In the genomic region with DNA sequence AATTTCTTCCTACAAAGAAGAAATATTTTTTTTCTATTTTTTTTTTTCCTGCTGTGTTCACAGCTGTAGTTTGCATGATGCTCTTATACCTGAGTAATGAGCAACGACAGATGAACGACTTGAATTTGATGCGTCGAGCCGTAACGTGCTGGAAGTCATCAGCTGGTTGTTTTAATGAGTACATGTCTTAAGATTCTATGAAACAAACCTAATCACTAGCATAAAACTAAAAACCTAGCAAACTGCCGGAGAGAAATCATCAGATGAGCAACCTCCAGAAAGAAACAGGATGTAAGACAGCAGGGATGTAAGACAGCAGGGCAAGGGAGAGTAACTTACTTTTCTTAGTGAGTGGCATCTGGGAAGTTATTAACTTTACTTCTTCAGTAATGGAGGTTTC, we compare ENCODE assay signal across 9 mouse cellular contexts. TPM values are rescaled to one million over a fixed set of nuclear protein-coding genes. Genes with fewer than 3 reads are reported as not detected.
DNase-seq lines count a peak whose midpoint lies in the region; ATAC-seq and TF ChIP-seq lines count a peak whose summit lies in the region.
"Had no signal": no experiment of that assay in that cellular context is flagged by ENCODE, and none has a peak within 500 bp of the region (broad histone marks: within the 10 kb centered on the region; RNA-seq: fewer than 3 reads in every experiment).

No protein-coding gene starts in this region.

- no peak overlapping the region for H3K4me3 ChIP-seq in heart, embryonic 14.5 days (ENCODE audit: control insufficient read depth in 1 of 2, insufficient read depth in 1 of 2, low read depth in 1 of 2, low read length in 2 of 2)
- peak overlapping the region; percentile 77 to 99 (median 99) for H3K4me3 ChIP-seq in CH12.LX (replicated peaks in 1 of 3; ENCODE audit: low read depth in 2 of 3, low read length in 2 of 3, poor library complexity in 1 of 3)
- H3K4me3 ChIP-seq in forebrain, postnatal 0 days (ENCODE audit: low read depth, low read length), result peak overlapping the region; percentile 79; the same call in 1 of the 2 replicates
- no peak overlapping the region; the same call in 1 of the 2 replicates for H3K4me3 ChIP-seq in liver, embryonic 16.5 days (ENCODE audit: low read depth, low read length)
- no peak overlapping the region for H3K4me3 ChIP-seq in cerebellum, adult 2 months (replicated peaks; ENCODE audit: insufficient read depth, low read depth, low read length)

- in situ Hi-C loops in CH12.LX (cut with MboI; ENCODE audit: low pct_ligation_motif_present, low pct_unique_long_range_greater_than_20kb, low sequenced_read_pairs), result no loop called here

- intact Hi-C loops in heart, postnatal 36 days (cut with DNase I), result no loop called here

- H3K4me1 ChIP-seq in heart, embryonic 14.5 days (ENCODE audit: control insufficient read depth in 2 of 2, insufficient read depth in 2 of 2, low read length in 2 of 2), result peaks cover 2 to 13% of the 10 kb centered on the region in 2 experiments; a peak in 2 of 4 replicates
- H3K4me1 ChIP-seq in CH12.LX (ENCODE audit: control insufficient read depth in 1 of 2, insufficient read depth in 2 of 2), result peaks cover 3 to 26% of the 10 kb centered on the region in 2 experiments
- H3K4me1 ChIP-seq in forebrain, postnatal 0 days (ENCODE audit: insufficient read depth), result no peaks in the 10 kb centered on the region; the same call in 1 of the 2 replicates
- H3K4me1 ChIP-seq in liver, embryonic 16.5 days (ENCODE audit: control insufficient read depth, low read depth, low read length), result peaks cover 26% of the 10 kb centered on the region
- H3K4me1 ChIP-seq in cerebellum, adult 2 months (ENCODE audit: control insufficient read depth, insufficient read depth, low read length), result no peaks in the 10 kb centered on the region

- no peak for ATAC-seq in heart, embryonic 14.5 days (ENCODE audit: insufficient number of reproducible peaks, insufficient read depth, low FRiP score, low read depth)
- ATAC-seq in forebrain, postnatal 0 days, result no peak
- ATAC-seq in liver, embryonic 16.5 days (ENCODE audit: low read depth), result no peak

- no peak overlapping the region for H3K27ac ChIP-seq in heart, embryonic 14.5 days (replicated peaks in 1 of 2; ENCODE audit: control insufficient read depth in 1 of 2, insufficient read depth in 1 of 2, low read depth in 2 of 2, low read length in 2 of 2)
- H3K27ac ChIP-seq in CH12.LX (ENCODE audit: insufficient read depth, low read depth), result peak overlapping the region; percentile 46; the same call in 1 of the 2 replicates
- no peak overlapping the region for H3K27ac ChIP-seq in forebrain, postnatal 0 days (ENCODE audit: low read depth, low read length)
- no peak overlapping the region for H3K27ac ChIP-seq in liver, embryonic 16.5 days (ENCODE audit: low read length)
- no peak overlapping the region for H3K27ac ChIP-seq in cerebellum, adult 2 months (ENCODE audit: insufficient read depth, low read length)

- TF ChIP-seq POLR2A in CH12.LX (IDR thresholded peaks at IDR 0.05; ENCODE audit: low read depth, low read length), result no peak; the same call in 1 of the 2 replicates
- no peak for TF ChIP-seq POLR2A in cerebellum, adult 2 months (IDR thresholded peaks at IDR 0.05; ENCODE audit: borderline replicate concordance, insufficient read depth, low read length)

- no peaks in the 10 kb centered on the region for H3K36me3 ChIP-seq in heart, embryonic 14.5 days (ENCODE audit: control insufficient read depth, insufficient read depth, low read length)
- H3K36me3 ChIP-seq in CH12.LX (replicated peaks in 1 of 2; ENCODE audit: control insufficient read depth in 1 of 2, insufficient read depth in 1 of 2, low read length in 1 of 2), result no peaks in the 10 kb centered on the region
- H3K36me3 ChIP-seq in forebrain, postnatal 0 days (ENCODE audit: insufficient read depth), result no peaks in the 10 kb centered on the region
- no peaks in the 10 kb centered on the region for H3K36me3 ChIP-seq in liver, embryonic 16.5 days (ENCODE audit: control insufficient read depth, insufficient read depth)

- H3K9me3 ChIP-seq in heart, embryonic 14.5 days (ENCODE audit: control insufficient read depth, low read length), result no peaks in the 10 kb centered on the region
- H3K9me3 ChIP-seq in CH12.LX (replicated peaks; ENCODE audit: low read length), result peaks cover 3% of the 10 kb centered on the region
- no peaks in the 10 kb centered on the region for H3K9me3 ChIP-seq in forebrain, postnatal 0 days (ENCODE audit: low read length)
- no peaks in the 10 kb centered on the region for H3K9me3 ChIP-seq in liver, embryonic 16.5 days (replicated peaks; ENCODE audit: control insufficient read depth, low read length)

- WGBS in heart, embryonic 14.5 days, result 86% methylated on average over 7 of the region's 7 CpGs
- 65% methylated on average over 7 of the region's 7 CpGs for WGBS in forebrain, postnatal 0 days
- WGBS in liver, embryonic 16.5 days (ENCODE audit: insufficient replicate concordance), result 83% methylated on average over 7 of the region's 7 CpGs
- WGBS in cerebellum, adult 2 months, result 86% methylated on average over 7 of the region's 7 CpGs

- no peak overlapping the region for H3K9ac ChIP-seq in heart, embryonic 14.5 days (ENCODE audit: low read length)
- peak overlapping the region; percentile 91 for H3K9ac ChIP-seq in CH12.LX (ENCODE audit: insufficient read depth, low read depth)
- no peak overlapping the region for H3K9ac ChIP-seq in forebrain, postnatal 0 days
- H3K9ac ChIP-seq in liver, embryonic 16.5 days (ENCODE audit: low read depth, low read length), result no peak overlapping the region

- dilution Hi-C loops in CH12.LX (cut with MboI; ENCODE audit: extremely low pct_ligation_motif_present, extremely low pct_unique_long_range_greater_than_20kb, low sequenced_read_pairs), result no loop called here

- no peak for TF ChIP-seq EP300 in CH12.LX (IDR thresholded peaks at IDR 0.05; ENCODE audit: low read length)

- peaks cover 60% of the 10 kb centered on the region for H3K79me2 ChIP-seq in CH12.LX (replicated peaks; ENCODE audit: control insufficient read depth, extremely low read depth, insufficient read depth, poor library complexity, severe bottlenecking)

- peak overlapping the region; percentile 74 for H3K4me2 ChIP-seq in heart, embryonic 14.5 days (ENCODE audit: low read length)
- H3K4me2 ChIP-seq in CH12.LX (ENCODE audit: insufficient read depth, low read depth, poor library complexity, severe bottlenecking), result peak overlapping the region; percentile 57
- peak overlapping the region; percentile 63 for H3K4me2 ChIP-seq in forebrain, postnatal 0 days (ENCODE audit: low read depth)
- H3K4me2 ChIP-seq in liver, embryonic 16.5 days (ENCODE audit: low read depth, low read length), result peak overlapping the region; percentile 76

- TF ChIP-seq CTCF in CH12.LX (conservative IDR thresholded peaks at IDR 0.05 in 1 of 2, IDR thresholded peaks at IDR 0.05 in 1 of 2; ENCODE audit: low read depth in 2 of 2, low read length in 2 of 2), result no peak
- no peak for TF ChIP-seq CTCF in forebrain, postnatal 0 days (IDR thresholded peaks at IDR 0.05; ENCODE audit: low read depth)
- TF ChIP-seq CTCF in cerebellum, adult 2 months (IDR thresholded peaks at IDR 0.05; ENCODE audit: borderline replicate concordance, insufficient read depth, low read depth, low read length), result no peak

- no peak for TF ChIP-seq RAD21 in CH12.LX (IDR thresholded peaks at IDR 0.05; ENCODE audit: low read depth, low read length)

- no peaks in the 10 kb centered on the region for H3K27me3 ChIP-seq in heart, embryonic 14.5 days (ENCODE audit: control insufficient read depth, insufficient read depth, low read length)
- no peaks in the 10 kb centered on the region for H3K27me3 ChIP-seq in CH12.LX (replicated peaks)
- no peaks in the 10 kb centered on the region for H3K27me3 ChIP-seq in forebrain, postnatal 0 days (ENCODE audit: insufficient read depth, low read length)
- no peaks in the 10 kb centered on the region for H3K27me3 ChIP-seq in liver, embryonic 16.5 days (ENCODE audit: control insufficient read depth, insufficient read depth, low read depth, low read length)
- H3K27me3 ChIP-seq in cerebellum, adult 2 months (ENCODE audit: control insufficient read depth, insufficient read depth, low read length), result no peaks in the 10 kb centered on the region

- no peak for DNase-seq in heart, postnatal 36 days
- DNase-seq in CH12.LX (ENCODE audit: extremely low read depth), result no peak
- no peak for DNase-seq in forebrain, postnatal 0 days
- no peak for DNase-seq in cerebellum, adult 2 months
- no peak for DNase-seq in embryo, embryonic 9.5 days (ENCODE audit: extremely low spot score)
- no peak for DNase-seq in urinary bladder, adult 2 months (ENCODE audit: low spot score)
- DNase-seq: layer of hippocampus, postnatal 36 days had no signal

TF ChIP-seq in CH12.LX, 34 proteins besides CTCF, POLR2A, EP300 and RAD21:
- TF ChIP-seq E2F4 (IDR thresholded peaks at IDR 0.05; ENCODE audit: insufficient replicate concordance, low read depth, low read length) (no peak), CHD1 (IDR thresholded peaks at IDR 0.05; ENCODE audit: low read depth, low read length) (0 out of 2 replicates have a peak, but pooled peaks have one; percentile 44), HCFC1 (IDR thresholded peaks at IDR 0.05; ENCODE audit: low read depth, low read length) (no peak), ZNF384 (IDR thresholded peaks at IDR 0.05; ENCODE audit: low read depth, low read length) (peak; percentile 32; the same call in 1 of the 2 replicates), SIN3A (IDR thresholded peaks at IDR 0.05; ENCODE audit: low read length) (peak; percentile 56; the same call in 1 of the 2 replicates), MXI1 (IDR thresholded peaks at IDR 0.05; ENCODE audit: low read depth, low read length) (peak; percentile 65), ZMIZ1 (IDR thresholded peaks at IDR 0.05; ENCODE audit: low read depth, low read length) (no peak; the same call in 1 of the 2 replicates)
TF ChIP-seq in CH12.LX: peak in this region for 4.

RNA-seq across cellular contexts. Expression of gene Fam3c, which starts 1.4 kb away (rescaled TPM):
- 47.5 and 49.6 TPM in 2 replicates for polyA plus RNA-seq in heart, embryonic 14.5 days (2014; fragmentation: Nextera tagmentation; extraction: Ambion mirVana)
- 10 to 100 TPM; 25.5 to 25.6 TPM for total RNA-seq in heart, postnatal 36 days (2021)
- 95.9 and 121 TPM in 2 replicates for total RNA-seq in CH12.LX (2012; rRNA removed)
- 61.9 and 68.4 TPM in 2 replicates for total RNA-seq in CH12.LX (2014; rRNA removed)
- 155 and 169 TPM in 2 replicates for polyA plus RNA-seq in CH12.LX (2012; ENCODE audit: insufficient read length, low read depth)
- total RNA-seq in forebrain, postnatal 0 days (2014; rRNA removed), result 49.7 and 50.2 TPM in 2 replicates
- 73.9 and 98.9 TPM in 2 replicates for polyA plus RNA-seq in forebrain, postnatal 0 days (2015; fragmentation: Nextera tagmentation; extraction: Ambion mirVana)
- 18.5 and 19.9 TPM in 2 replicates for polyA plus RNA-seq in liver, embryonic 16.5 days (2015; fragmentation: Nextera tagmentation; extraction: Ambion mirVana)
- polyA plus RNA-seq in cerebellum, adult 2 months (2012; rRNA removed), result 19.1 and 22.9 TPM in 2 replicates
- polyA plus RNA-seq in urinary bladder, adult 2 months (2012; rRNA removed), result 25.7 and 36.1 TPM in 2 replicates

Comparison
In these comparisons a context has a peak if more than half of its experiments do, and no peak if none do; other contexts are left out.
1. H3K4me3 ChIP-seq: peak in CH12.LX (3 of 3) and forebrain, postnatal 0 days (single experiment); none in heart, embryonic 14.5 days (0 of 2), liver, embryonic 16.5 days (single experiment) and cerebellum, adult 2 months (single experiment).
2. Peak in every context shown above with its lines, with median percentiles within 50 percentile points of each other: H3K4me2 ChIP-seq.